Mouse (Mus musculus) adrenal gland, postnatal 36 days (tissue): ENCODE measurements around the gene Olfr1126. TPM values are rescaled to one million over a fixed set of nuclear protein-coding genes. Genes with fewer than 3 reads are reported as not detected.
"Not testable (repeated sequence)": the region's sequence is repeated elsewhere in the genome, so short reads cannot be mapped to it uniquely, and the experiment has no call there.

Experiments
- DNase-seq, 2 experiments: peaks; one replicate each; pipeline ENCODE4 v3.0.0; 2021; ENCODE audit warnings: mixed read lengths in 1 of 2
- long read RNA-seq, 2 experiments: library from polyadenylated mRNA; stranded (forward); transcript quantifications; one replicate each; pipeline ENCODE4 v2.0.0; 2021; ENCODE audit warnings: borderline sequencing depth in 2 of 2
- total RNA-seq, 2 experiments: library from RNA; stranded (reverse); gene quantifications; 2 replicates each; pipeline ENCODE4 v1.2.3; 2021

Gene Olfr1126
- not detected for total RNA-seq
- long read RNA-seq, experiment 1, result 0 reads
- long read RNA-seq, experiment 2, result 0 reads

GRCm38 (mm10) chr2:87453662-87454061 is at the start of gene Olfr1126:
Gene Olfr1126 (plus strand): TSS chr2:87453962.
- no peak for DNase-seq

GRCm38 (mm10) chr2:87416335-87416734 is 37.4 kb upstream of the Olfr1126 start, which contains the start of gene Olfr1123:
Gene Olfr1123 (plus strand): TSS chr2:87416635.
- DNase-seq, result no peak

- DNase-seq, result no peak
Measured at GRCm38 (mm10) chr2:87429975-87430374, 23.8 kb upstream of the Olfr1126 start, which contains the start of gene Olfr1124. Gene Olfr1124 (plus strand): TSS chr2:87430275.

- DNase-seq, result no peak
Measured at GRCm38 (mm10) chr2:87437731-87438130, 16.0 kb upstream of the Olfr1126 start.

GRCm38 (mm10) chr2:87461769-87462168 is 8.0 kb downstream of the Olfr1126 start:
- no peak for DNase-seq

GRCm38 (mm10) chr2:87480207-87480606 is 26.4 kb downstream of the Olfr1126 start:
- no peak for DNase-seq

- DNase-seq, result no peak
Measured at GRCm38 (mm10) chr2:87481158-87481557, 27.4 kb downstream of the Olfr1126 start.

GRCm38 (mm10) chr2:87482276-87482675 is 28.5 kb downstream of the Olfr1126 start:
- DNase-seq, result no peak

GRCm38 (mm10) chr2:87496993-87497392 is 43.2 kb downstream of the Olfr1126 start, which contains the start of gene Pramel7:
Gene Pramel7 (minus strand): TSS chr2:87497093.
- not testable (repeated sequence) for DNase-seq

- DNase-seq, result no peak
Measured at GRCm38 (mm10) chr2:87506265-87506664, 52.5 kb downstream of the Olfr1126 start, which contains the start of gene Pramel6. Gene Pramel6 (plus strand): TSS chr2:87506565.

Other genes starting within 250 kb of the Olfr1126 start
- gene Olfr1113, start 245.0 kb upstream of the Olfr1126 start, total RNA-seq, result not detected
- not detected for gene Olfr1115, start 205.9 kb upstream of the Olfr1126 start, total RNA-seq
- gene Olfr1116, start 186.4 kb upstream of the Olfr1126 start, total RNA-seq, result not detected
- not detected for gene Olfr1118, start 146.4 kb upstream of the Olfr1126 start, total RNA-seq
- gene Olfr1120, start 99.1 kb upstream of the Olfr1126 start, total RNA-seq, result not detected
- not detected for gene Olfr1121, start 84.1 kb upstream of the Olfr1126 start, total RNA-seq
- under 1 TPM in 1 of 2 experiments, not detected in 1; 0.07 TPM for gene Olfr1122, start 68.1 kb upstream of the Olfr1126 start, total RNA-seq
- gene Olfr1123, start 37.3 kb upstream of the Olfr1126 start, total RNA-seq, result not detected
- not detected for gene Olfr1124, start 23.7 kb upstream of the Olfr1126 start, total RNA-seq
- not detected for gene Pramel7, start 43.1 kb downstream of the Olfr1126 start, total RNA-seq
- gene Pramel6, start 52.6 kb downstream of the Olfr1126 start, total RNA-seq, result not detected
- gene Olfr153, start 77.8 kb downstream of the Olfr1126 start, total RNA-seq, result not detected
- not detected for gene Olfr1128, start 91.6 kb downstream of the Olfr1126 start, total RNA-seq
- gene Olfr1129, start 119.9 kb downstream of the Olfr1126 start, total RNA-seq, result not detected
- gene Olfr1130, start 152.2 kb downstream of the Olfr1126 start, total RNA-seq, result not detected
- gene Olfr1131, start 173.1 kb downstream of the Olfr1126 start, total RNA-seq, result not detected
- gene Olfr1132, start 183.6 kb downstream of the Olfr1126 start, total RNA-seq, result not detected
- not detected for gene Olfr1133, start 193.4 kb downstream of the Olfr1126 start, total RNA-seq
- gene Olfr1134, start 204.5 kb downstream of the Olfr1126 start, total RNA-seq, result not detected
- not detected for gene Olfr1135, start 219.7 kb downstream of the Olfr1126 start, total RNA-seq
- not detected for gene Olfr1136, start 240.0 kb downstream of the Olfr1126 start, total RNA-seq